Mouse (Mus musculus): Measurements from ENCODE around the gene Atg9b.

- TF ChIP-seq CTCF (IDR thresholded peaks at IDR 0.05; ENCODE audit: borderline replicate concordance, extremely low read depth, insufficient read depth, insufficient read length) (no peak), POLR2A (IDR thresholded peaks at IDR 0.05; ENCODE audit: borderline replicate concordance, extremely low read depth, insufficient read depth, insufficient read length, poor library complexity, severe bottlenecking) (no peak)
Measured at GRCm38 (mm10) chr5:24388246-24388915, 3.6 kb downstream of the Atg9b start.

All from brain, embryonic 14.5 days (tissue).